Mouse (Mus musculus) bone marrow macrophage, adult 2 months (primary cell): ENCODE data around the gene Togaram2.

Source experiments
- CTCF ChIP-seq: IDR thresholded peaks from 2 replicates; pipeline ENCODE4 v1.5.1; 2012; ENCODE audit warnings: low read depth, mild to moderate bottlenecking, low read length, moderate library complexity
- POLR2A ChIP-seq: IDR thresholded peaks from 2 replicates; pipeline ENCODE4 v1.6.1; 2012; ENCODE audit warnings: mild to moderate bottlenecking, low read depth, low read length, borderline replicate concordance

- no peak for TF ChIP-seq POLR2A
- TF ChIP-seq CTCF, result no peak
These were observed 102.2 kb downstream of the Togaram2 start for GRCm38 (mm10) chr17:71775279-71775678.
